Mouse (Mus musculus) heart, postnatal 10 days (tissue): Measurements from ENCODE around the gene Wbp11. TPM values are rescaled to one million over a fixed set of nuclear protein-coding genes. Genes with fewer than 3 reads are reported as not detected.

ENCODE experiments used
- DNase-seq, 2 experiments: peaks; one replicate each; pipeline ENCODE4 v3.0.0; 2021
- intact Hi-C: fragments of 180-260 bp; cut with DNase I; formaldehyde crosslinking; loops from one replicate; pipeline ENCODE4 v1.15.1; 2025
- microRNA-seq, 2 experiments: library from miRNA; unstranded; fragments of <30 nt; microRNA quantifications; one replicate each; pipeline ENCODE4 v1.2.0; 2022
- total RNA-seq, 2 experiments: library from RNA; stranded (reverse); gene quantifications; 2 replicates each; pipeline ENCODE4 v1.2.3; 2021

Gene Wbp11
- total RNA-seq, 2 experiments from 2014 or later, result 79.6 to 85.0 TPM

GRCm38 (mm10) chr6:136769143-136769542, 58.9 kb downstream of the Wbp11 start:
- peak in 1 of 2 experiments; percentile 7 for DNase-seq
- intact Hi-C loops, result no loop called here

GRCm38 (mm10) chr6:136763912-136764311, 64.1 kb downstream of the Wbp11 start:
- DNase-seq, result no peak
- intact Hi-C loops, result no loop called here

Small RNAs within 50 kb of the gene (microRNA-seq; reads per million reads assigned to microRNA genes)
- gene Gm44364, result 0 reads per million in 2 experiments

Other genes starting within 250 kb of the Wbp11 start
- 10 to 100 TPM; 34.2 to 37.9 TPM for gene Plbd1, start 166.3 kb downstream of the Wbp11 start, total RNA-seq
- gene Gucy2c, start 46.5 kb downstream of the Wbp11 start, total RNA-seq, result not detected
- 10 to 100 TPM; 20.5 to 22.3 TPM for gene Hist4h4, start 23.8 kb downstream of the Wbp11 start, total RNA-seq
- gene H2afj, start 20.0 kb downstream of the Wbp11 start, total RNA-seq, result 10 to 100 TPM; 35.3 to 42.5 TPM
- gene BC049715, start 607 bp downstream of the Wbp11 start, total RNA-seq, result 1 to 10 TPM; 1.0 to 1.8 TPM
- gene Smco3, start 7.2 kb upstream of the Wbp11 start, total RNA-seq, result under 1 TPM; 0.17 TPM
- gene Art4, start 29.5 kb upstream of the Wbp11 start, total RNA-seq, result 10 to 100 TPM; 11.9 to 13.2 TPM
- 100 to 1,000 TPM; 312 to 380 TPM for gene Mgp, start 47.6 kb upstream of the Wbp11 start, total RNA-seq
- not detected for gene Erp27, start 93.9 kb upstream of the Wbp11 start, total RNA-seq
- not detected for gene Pde6h, start 95.6 kb upstream of the Wbp11 start, total RNA-seq
- 10 to 100 TPM; 37.4 to 45.4 TPM for gene Arhgdib, start 113.7 kb upstream of the Wbp11 start, total RNA-seq